Mouse (Mus musculus) heart, embryonic 13.5 days (tissue): ENCODE measurements around the gene Aatf. TPM values are rescaled to one million over a fixed set of nuclear protein-coding genes. Genes with fewer than 3 reads are reported as not detected.

Experiments used
- ATAC-seq: fragments of 200-750 bp; cut with Nextera tagmentation; 2 replicates; pipeline ENCODE4 v1.8.0; 2017; ENCODE audit warnings: moderate TSS enrichment; ENCODE audit not compliant: insufficient number of reproducible peaks, low FRiP score, low TSS enrichment; ENCODE audit errors: extremely low read depth
- H3K27ac ChIP-seq: fragments of 300-500 bp; sonication (generic); replicated peaks from 2 replicates; pipeline ENCODE4 v1.5.1; 2015; ENCODE audit warnings: moderate library complexity, mild to moderate bottlenecking, inconsistent platforms
- H3K27me3 ChIP-seq: fragments of 300-500 bp; sonication (generic); replicated peaks from 2 replicates; pipeline ENCODE4 v1.6.1; 2015; ENCODE audit warnings: mild to moderate bottlenecking, inconsistent platforms
- H3K36me3 ChIP-seq: fragments of 300-500 bp; sonication (generic); 2 replicates; pipeline ENCODE4 v1.6.1; 2015; ENCODE audit warnings: mild to moderate bottlenecking, inconsistent platforms
- H3K4me1 ChIP-seq: fragments of 300-500 bp; sonication (generic); 2 replicates; pipeline ENCODE4 v1.6.1; 2015; ENCODE audit warnings: inconsistent platforms
- H3K4me2 ChIP-seq: fragments of 300-500 bp; sonication (generic); 2 replicates; pipeline ENCODE4 v1.6.1; 2015; ENCODE audit warnings: inconsistent platforms, mild to moderate bottlenecking, moderate library complexity
- H3K4me3 ChIP-seq: fragments of 300-500 bp; sonication (generic); 2 replicates; pipeline ENCODE4 v1.5.1; 2015; ENCODE audit warnings: moderate library complexity, mild to moderate bottlenecking, inconsistent platforms
- H3K9ac ChIP-seq: fragments of 300-500 bp; sonication (generic); 2 replicates; pipeline ENCODE4 v1.6.1; 2015; ENCODE audit warnings: inconsistent platforms, mild to moderate bottlenecking, moderate library complexity
- H3K9me3 ChIP-seq: fragments of 300-500 bp; sonication (generic); 2 replicates; pipeline ENCODE4 v1.6.1; 2016; ENCODE audit warnings: inconsistent platforms
- WGBS: fragments of 180-500 bp; shearing (Covaris S2); methylation state at CpG from one replicate; pipeline ENCODE4 v1.1.7; 2015; ENCODE audit warnings: mixed read lengths; 5-methylcytosine and 5-hydroxymethylcytosine counted together
- polyA plus RNA-seq: library from polyadenylated mRNA; unstranded; fragments of >200 nt; fragmentation: Nextera tagmentation; extraction: Ambion mirVana; gene quantifications from 2 replicates; pipeline ENCODE4 v1.2.1, GENCODE M21; 2015

Aatf gene
- polyA plus RNA-seq, result 28.2 and 29.8 TPM in 2 replicates

GRCm38 (mm10) chr11:84513171-84514116 lies at the start of gene Aatf:
Gene Aatf, minus strand, starts transcription at chr11:84513522.
- Histone ChIP-seq H3K9me3 (no peaks in the 10 kb centered on the region), H3K4me3 (peak within 1 kb of the TSS; percentile 72), H3K4me1 (peaks cover 19% of the 10 kb centered on the region), H3K4me2 (peak within 1 kb of the TSS; percentile 94), H3K36me3 (peaks cover 28% of the 10 kb centered on the region), H3K9ac (peak within 1 kb of the TSS; percentile 89), H3K27me3 (peaks cover 43% of the 10 kb centered on the region), H3K27ac (peak within 1 kb of the TSS; percentile 76)
- WGBS, result under 1% methylated on average over 80 of the region's 80 CpGs
- ATAC-seq, result peak; percentile 98

DNA sequence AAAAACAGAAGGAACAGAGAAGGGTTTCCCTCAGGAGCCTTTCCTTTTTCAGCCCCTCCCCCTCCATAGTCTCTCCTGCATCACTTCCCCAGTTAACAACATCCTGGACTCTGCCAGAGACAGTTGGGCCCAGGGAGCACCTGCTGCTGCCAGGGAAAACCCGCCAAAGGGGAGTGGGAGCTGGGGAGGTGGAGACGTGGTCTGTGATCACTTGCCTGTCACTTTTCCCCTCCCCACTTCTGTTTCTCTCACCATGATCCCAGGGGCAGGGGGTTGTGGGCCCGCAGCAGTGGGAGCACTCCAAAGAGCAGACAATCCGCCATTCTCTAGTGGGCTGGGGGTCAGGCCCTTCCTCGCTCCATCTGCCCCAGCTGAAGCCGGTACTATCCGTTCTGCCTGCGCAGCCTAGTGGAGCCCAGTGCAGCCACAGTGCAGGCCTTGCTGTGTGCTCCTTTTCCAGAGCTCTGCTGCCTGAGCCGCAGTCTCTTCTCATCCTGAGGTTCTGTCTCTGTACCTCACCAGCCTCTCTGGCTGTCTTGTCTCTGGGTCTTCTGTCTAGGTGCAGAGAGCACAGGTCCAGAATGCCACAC lies 49.5 kb upstream of the Aatf start:
- H3K4me1 ChIP-seq, result no peaks in the 10 kb centered on the region
- no peak overlapping the region for H3K4me2 ChIP-seq
- no peak overlapping the region for H3K9ac ChIP-seq
- no peaks in the 10 kb centered on the region for H3K9me3 ChIP-seq
- H3K36me3 ChIP-seq, result no peaks in the 10 kb centered on the region
- H3K4me3 ChIP-seq, result no peak overlapping the region
- H3K27ac ChIP-seq, result no peak overlapping the region
- ATAC-seq, result no peak
- 30% methylated on average over 9 of the region's 9 CpGs for WGBS
- H3K27me3 ChIP-seq, result peaks cover 37% of the 10 kb centered on the region

- H3K4me2 ChIP-seq, result no peak overlapping the region
- H3K27me3 ChIP-seq, result peaks cover 24% of the 10 kb centered on the region
- no peak overlapping the region for H3K4me3 ChIP-seq
- no peak overlapping the region for H3K27ac ChIP-seq
- no peaks in the 10 kb centered on the region for H3K4me1 ChIP-seq
- no peak overlapping the region for H3K9ac ChIP-seq
- H3K9me3 ChIP-seq, result no peaks in the 10 kb centered on the region
- H3K36me3 ChIP-seq, result no peaks in the 10 kb centered on the region
- WGBS, result 78% methylated on average over 4 of the region's 5 CpGs
- ATAC-seq, result no peak
Observed at GRCm38 (mm10) chr11:84561546-84561945, 48.2 kb upstream of the Aatf start.

GRCm38 (mm10) chr11:84553821-84554450 lies 40.6 kb upstream of the Aatf start:
- ATAC-seq, result no peak
- Histone ChIP-seq H3K27ac (no peak overlapping the region), H3K36me3 (no peaks in the 10 kb centered on the region), H3K27me3 (peaks cover 29% of the 10 kb centered on the region), H3K4me2 (no peak overlapping the region), H3K9ac (no peak overlapping the region), H3K4me1 (no peaks in the 10 kb centered on the region), H3K4me3 (no peak overlapping the region), H3K9me3 (no peaks in the 10 kb centered on the region)
- 69% methylated on average over 14 of the region's 14 CpGs for WGBS

DNA sequence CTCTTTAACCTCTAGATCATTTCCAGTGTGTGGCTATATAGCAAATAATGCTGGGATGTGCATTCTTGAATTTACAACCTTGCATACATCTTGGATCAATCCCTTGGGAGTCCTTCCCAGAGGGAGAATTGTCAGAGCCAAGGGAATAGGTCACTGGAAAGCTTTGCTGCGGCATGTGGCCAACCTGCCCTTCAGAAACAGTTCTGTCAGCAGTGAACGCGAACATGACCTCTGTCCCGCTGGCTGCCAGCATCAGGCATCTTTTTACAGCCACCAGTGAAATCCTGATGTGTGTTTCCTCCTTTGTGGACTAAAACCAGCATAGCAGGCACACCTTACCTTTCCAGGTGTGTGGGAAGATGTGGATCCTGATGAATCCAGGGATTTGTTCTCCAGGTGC lies 38.0 kb upstream of the Aatf start:
- Histone ChIP-seq H3K4me3 (no peak overlapping the region), H3K27ac (no peak overlapping the region), H3K9ac (no peak overlapping the region), H3K27me3 (peaks cover 30% of the 10 kb centered on the region), H3K36me3 (no peaks in the 10 kb centered on the region), H3K9me3 (no peaks in the 10 kb centered on the region), H3K4me1 (no peaks in the 10 kb centered on the region), H3K4me2 (no peak overlapping the region)
- ATAC-seq, result no peak
- WGBS, result 70% methylated on average over 4 of the region's 4 CpGs

DNA sequence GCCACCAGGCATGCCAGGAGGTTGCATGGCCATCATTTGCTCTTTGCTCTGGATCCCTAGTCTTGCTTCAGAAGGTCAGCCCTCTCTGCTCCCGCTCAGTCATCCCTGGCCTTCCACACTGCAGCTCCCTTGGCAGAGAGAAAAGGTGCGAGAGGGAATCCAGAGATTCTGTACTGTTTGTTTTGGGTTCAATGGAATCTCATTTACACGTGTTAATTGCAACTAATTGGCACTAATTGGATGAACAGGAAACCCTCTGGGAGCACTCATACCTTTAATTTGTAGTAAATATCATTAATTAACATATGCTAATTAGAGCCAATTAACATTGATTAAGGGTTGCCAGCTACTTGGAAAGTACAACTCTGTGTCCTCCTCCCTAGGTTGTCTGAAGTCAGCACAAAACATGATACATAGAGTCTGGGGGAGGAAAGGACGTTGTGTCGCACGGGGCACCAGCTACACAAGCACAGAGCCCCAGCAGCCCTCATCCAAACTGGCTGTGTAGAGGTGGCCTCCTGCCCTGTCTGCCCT lies 36.0 kb upstream of the Aatf start:
- H3K27ac ChIP-seq, result no peak overlapping the region
- peaks cover 30% of the 10 kb centered on the region for H3K27me3 ChIP-seq
- no peak overlapping the region for H3K9ac ChIP-seq
- no peak for ATAC-seq
- H3K4me2 ChIP-seq, result no peak overlapping the region
- 39% methylated on average over 6 of the region's 6 CpGs for WGBS
- H3K4me3 ChIP-seq, result no peak overlapping the region
- no peaks in the 10 kb centered on the region for H3K4me1 ChIP-seq
- H3K9me3 ChIP-seq, result no peaks in the 10 kb centered on the region
- no peaks in the 10 kb centered on the region for H3K36me3 ChIP-seq

GRCm38 (mm10) chr11:84548293-84548692 lies 35.0 kb upstream of the Aatf start:
- peaks cover 30% of the 10 kb centered on the region for H3K27me3 ChIP-seq
- no peak overlapping the region for H3K4me2 ChIP-seq
- H3K4me3 ChIP-seq, result no peak overlapping the region
- H3K9me3 ChIP-seq, result no peaks in the 10 kb centered on the region
- 53% methylated on average over 2 of the region's 2 CpGs for WGBS
- no peaks in the 10 kb centered on the region for H3K4me1 ChIP-seq
- no peak overlapping the region for H3K9ac ChIP-seq
- no peak overlapping the region for H3K27ac ChIP-seq
- H3K36me3 ChIP-seq, result no peaks in the 10 kb centered on the region
- ATAC-seq, result no peak

GRCm38 (mm10) chr11:84539981-84540380 lies 26.7 kb upstream of the Aatf start:
- no peak overlapping the region for H3K27ac ChIP-seq
- ATAC-seq, result no peak
- H3K36me3 ChIP-seq, result no peaks in the 10 kb centered on the region
- no peak overlapping the region for H3K4me2 ChIP-seq
- peaks cover 6% of the 10 kb centered on the region; the same call in 1 of the 2 replicates for H3K4me1 ChIP-seq
- no peaks in the 10 kb centered on the region for H3K9me3 ChIP-seq
- H3K27me3 ChIP-seq, result peaks cover 38% of the 10 kb centered on the region
- no peak overlapping the region for H3K4me3 ChIP-seq
- H3K9ac ChIP-seq, result no peak overlapping the region
- WGBS, result 28% methylated on average over 4 of the region's 4 CpGs

DNA sequence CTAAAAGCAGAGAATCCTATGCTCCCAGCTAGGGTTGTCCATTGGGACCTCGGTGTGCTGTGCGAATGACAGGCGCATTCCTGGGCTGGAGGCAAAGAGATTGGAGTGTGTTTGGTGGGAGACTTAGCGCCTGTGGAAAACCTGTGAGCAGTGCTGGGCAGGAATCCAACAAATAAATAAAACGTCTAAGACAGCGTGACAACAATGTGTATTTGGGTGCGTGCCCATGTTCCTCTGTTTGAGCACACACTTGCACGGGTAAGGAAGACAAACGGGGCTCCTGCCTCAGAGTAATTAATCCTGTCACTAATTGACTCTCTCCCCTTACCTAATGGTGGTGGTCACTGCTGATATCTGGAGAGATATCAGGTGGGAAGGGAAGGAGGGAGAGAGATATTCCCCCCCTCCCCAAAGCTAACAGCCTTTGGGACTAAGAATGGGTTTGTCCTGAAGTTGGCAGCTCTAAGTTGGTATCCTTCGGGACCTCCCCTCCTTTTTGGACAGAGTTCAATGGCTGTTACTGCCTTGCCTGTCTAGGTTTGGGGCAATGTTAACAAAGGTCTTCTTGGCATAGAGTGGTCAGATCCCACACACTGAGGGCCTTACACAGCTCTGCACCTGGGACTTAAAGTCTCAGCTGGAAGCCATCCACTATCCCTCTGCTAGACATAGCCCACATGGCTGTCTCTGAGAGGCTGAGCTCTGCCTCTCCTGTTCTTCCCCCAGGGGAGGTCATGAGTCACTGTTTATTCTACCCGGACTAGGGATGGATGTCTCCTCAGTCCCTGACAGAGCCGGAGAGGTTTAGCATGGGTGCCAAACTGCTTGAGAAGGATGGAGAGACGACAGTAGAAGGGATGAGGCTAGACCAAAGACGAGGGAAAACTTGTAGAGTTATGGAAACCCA lies 16.7 kb upstream of the Aatf start:
- Histone ChIP-seq H3K27ac (no peak overlapping the region), H3K4me1 (peaks cover 34% of the 10 kb centered on the region), H3K4me3 (0 out of 2 replicates have a peak overlapping the region, but pooled peaks have one; percentile 37), H3K27me3 (peaks cover 94% of the 10 kb centered on the region), H3K9me3 (no peaks in the 10 kb centered on the region), H3K36me3 (no peaks in the 10 kb centered on the region), H3K9ac (no peak overlapping the region), H3K4me2 (peak overlapping the region; percentile 53)
- 7% methylated on average over 14 of the region's 14 CpGs for WGBS
- ATAC-seq, result no peak

DNA sequence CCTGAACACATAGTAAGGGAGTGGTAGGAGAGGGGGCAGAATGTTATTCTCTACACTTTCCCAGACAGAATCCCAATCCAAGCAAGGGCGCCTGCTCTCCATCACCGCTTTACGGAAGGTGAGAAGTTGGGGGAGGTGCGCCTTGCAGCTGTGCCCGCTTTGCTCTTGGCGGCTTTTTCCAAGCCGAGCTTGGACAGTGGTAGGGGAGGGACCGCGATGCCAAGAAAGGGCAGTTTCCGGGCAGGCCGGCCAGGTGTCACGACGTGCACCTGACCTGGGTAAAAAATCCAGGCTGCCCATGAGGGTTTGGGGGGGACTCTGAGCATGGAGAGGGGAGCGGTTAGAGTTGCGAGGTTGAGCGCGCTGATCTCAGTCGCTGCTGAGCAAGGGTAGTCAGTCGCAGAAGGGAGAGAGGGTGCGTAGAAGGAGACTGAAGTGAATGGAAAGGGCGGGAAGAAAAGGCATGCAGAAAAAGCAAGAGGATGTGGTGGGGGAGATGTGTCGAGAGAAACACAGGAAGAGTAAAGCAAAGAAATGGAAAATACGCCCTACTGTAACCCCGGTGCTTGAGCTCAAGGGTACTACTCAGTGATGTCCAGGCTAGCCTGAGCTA lies 15.9 kb upstream of the Aatf start:
- Histone ChIP-seq H3K4me3 (peak overlapping the region; percentile 37), H3K27me3 (peaks cover 100% of the 10 kb centered on the region), H3K4me1 (peaks cover 36% of the 10 kb centered on the region), H3K4me2 (peak overlapping the region; percentile 53), H3K36me3 (no peaks in the 10 kb centered on the region), H3K9me3 (no peaks in the 10 kb centered on the region), H3K27ac (no peak overlapping the region), H3K9ac (no peak overlapping the region)
- under 1% methylated on average over 24 of the region's 24 CpGs for WGBS
- ATAC-seq, result no peak
